Mouse (Mus musculus): ENCODE results near the gene Grin2c. TPM values are rescaled to one million over a fixed set of nuclear protein-coding genes. Genes with fewer than 3 reads are reported as not detected.

Gene Grin2c
- polyA plus RNA-seq, 1 experiment from 2014 or later: 1.0 TPM

- no peak overlapping the region for H3K27ac ChIP-seq
- H3K4me2 ChIP-seq (replicated peaks): no peak overlapping the region
- no peaks in the 10 kb centered on the region for H3K9me3 ChIP-seq
- no peaks in the 10 kb centered on the region for H3K27me3 ChIP-seq (replicated peaks)
- no peaks in the 10 kb centered on the region for H3K36me3 ChIP-seq
- no peak overlapping the region for H3K9ac ChIP-seq
- H3K4me1 ChIP-seq: peaks cover 6% of the 10 kb centered on the region
- no peak for ATAC-seq (ENCODE audit: low FRiP score, low read depth)
- 87% methylated on average over 8 of the region's 8 CpGs for whole genome bisulfite sequencing
- no peak overlapping the region for H3K4me3 ChIP-seq
Observed at GRCm38 (mm10) chr11:115282723-115283485, 15.9 kb upstream of the Grin2c start.

- no peaks in the 10 kb centered on the region for H3K36me3 ChIP-seq
- no peak overlapping the region for H3K27ac ChIP-seq
- H3K4me2 ChIP-seq (replicated peaks): no peak overlapping the region
- H3K4me3 ChIP-seq: no peak overlapping the region
- no peaks in the 10 kb centered on the region for H3K9me3 ChIP-seq
- no peaks in the 10 kb centered on the region for H3K27me3 ChIP-seq (replicated peaks)
- peaks cover 10% of the 10 kb centered on the region for H3K4me1 ChIP-seq
- WGBS: 75% methylated on average over 8 of the region's 8 CpGs
- no peak overlapping the region for H3K9ac ChIP-seq
- no peak for ATAC-seq (ENCODE audit: low FRiP score, low read depth)
Observed at GRCm38 (mm10) chr11:115282295-115282694, 15.3 kb upstream of the Grin2c start.

- H3K4me2 ChIP-seq (replicated peaks): no peak overlapping the region
- no peak overlapping the region for H3K27ac ChIP-seq
- H3K27me3 ChIP-seq (replicated peaks): no peaks in the 10 kb centered on the region
- H3K4me3 ChIP-seq: no peak overlapping the region
- no peaks in the 10 kb centered on the region for H3K36me3 ChIP-seq
- H3K9me3 ChIP-seq: no peaks in the 10 kb centered on the region
- H3K4me1 ChIP-seq: peaks cover 22% of the 10 kb centered on the region
- 62% methylated on average over 1 of the region's 1 CpGs for WGBS
- ATAC-seq (ENCODE audit: low FRiP score, low read depth): no peak
- H3K9ac ChIP-seq: no peak overlapping the region
Observed at GRCm38 (mm10) chr11:115279726-115280125, 12.7 kb upstream of the Grin2c start.

GRCm38 (mm10) chr11:115278176-115278575 lies 11.1 kb upstream of the Grin2c start:
- Histone ChIP-seq H3K36me3 (no peaks in the 10 kb centered on the region), H3K4me1 (peaks cover 22% of the 10 kb centered on the region), H3K9ac (no peak overlapping the region), H3K27ac (no peak overlapping the region), H3K9me3 (no peaks in the 10 kb centered on the region), H3K4me3 (no peak overlapping the region), H3K4me2 (replicated peaks) (peak overlapping the region; percentile 70), H3K27me3 (replicated peaks) (no peaks in the 10 kb centered on the region)
- no peak for ATAC-seq (ENCODE audit: low FRiP score, low read depth)
- 79% methylated on average over 6 of the region's 6 CpGs for WGBS

- H3K9me3 ChIP-seq: no peaks in the 10 kb centered on the region
- H3K36me3 ChIP-seq: no peaks in the 10 kb centered on the region
- H3K27ac ChIP-seq: no peak overlapping the region
- 24% methylated on average over 7 of the region's 7 CpGs for WGBS
- H3K4me3 ChIP-seq: peak overlapping the region; percentile 55
- no peak for ATAC-seq (ENCODE audit: low FRiP score, low read depth)
- peaks cover 22% of the 10 kb centered on the region for H3K4me1 ChIP-seq
- peak overlapping the region; percentile 70 for H3K4me2 ChIP-seq (replicated peaks)
- no peaks in the 10 kb centered on the region for H3K27me3 ChIP-seq (replicated peaks)
- peak overlapping the region; percentile 45 for H3K9ac ChIP-seq
Observed at GRCm38 (mm10) chr11:115277604-115277975, 10.5 kb upstream of the Grin2c start.

- ATAC-seq (ENCODE audit: low FRiP score, low read depth): peak; percentile 96
- WGBS: under 1% methylated on average over 42 of the region's 42 CpGs
- Histone ChIP-seq H3K9ac (peak within 1 kb of the TSS; percentile 80), H3K36me3 (peaks cover under 1% of the 10 kb centered on the region; the same call in 1 of the 2 replicates), H3K27ac (peak within 1 kb of the TSS; percentile 60; the same call in 1 of the 2 replicates), H3K4me2 (replicated peaks) (peak within 1 kb of the TSS; percentile 85), H3K4me1 (peaks cover 22% of the 10 kb centered on the region), H3K9me3 (no peaks in the 10 kb centered on the region), H3K27me3 (replicated peaks) (no peaks in the 10 kb centered on the region), H3K4me3 (peak within 1 kb of the TSS; percentile 62)
Observed at GRCm38 (mm10) chr11:115276780-115277603, 9.9 kb upstream of the Grin2c start, which contains the start of gene Fdxr. Gene Fdxr (minus strand): TSS chr11:115277050.

- H3K9me3 ChIP-seq: no peaks in the 10 kb centered on the region
- WGBS: 58% methylated on average over 3 of the region's 3 CpGs
- no peaks in the 10 kb centered on the region for H3K27me3 ChIP-seq (replicated peaks)
- H3K27ac ChIP-seq: 0 out of 2 replicates have a peak overlapping the region, but pooled peaks have one; percentile 60
- peaks cover 22% of the 10 kb centered on the region for H3K4me1 ChIP-seq
- H3K4me2 ChIP-seq (replicated peaks): peak overlapping the region; percentile 85
- peak overlapping the region; percentile 62 for H3K4me3 ChIP-seq
- ATAC-seq (ENCODE audit: low FRiP score, low read depth): no peak
- H3K36me3 ChIP-seq: peaks cover 4% of the 10 kb centered on the region; the same call in 1 of the 2 replicates
- H3K9ac ChIP-seq: peak overlapping the region; percentile 80
Observed at GRCm38 (mm10) chr11:115275954-115276353, 8.9 kb upstream of the Grin2c start.

GRCm38 (mm10) chr11:115275509-115275908 lies 8.5 kb upstream of the Grin2c start:
- no peak overlapping the region for H3K4me3 ChIP-seq
- ATAC-seq (ENCODE audit: low FRiP score, low read depth): no peak
- H3K9ac ChIP-seq: no peak overlapping the region
- WGBS: 88% methylated on average over 6 of the region's 6 CpGs
- H3K27me3 ChIP-seq (replicated peaks): no peaks in the 10 kb centered on the region
- peaks cover 22% of the 10 kb centered on the region for H3K4me1 ChIP-seq
- H3K9me3 ChIP-seq: no peaks in the 10 kb centered on the region
- peak overlapping the region; percentile 85 for H3K4me2 ChIP-seq (replicated peaks)
- no peak overlapping the region for H3K27ac ChIP-seq
- peaks cover 4% of the 10 kb centered on the region; the same call in 1 of the 2 replicates for H3K36me3 ChIP-seq

- ATAC-seq (ENCODE audit: low FRiP score, low read depth): no peak
- no peaks in the 10 kb centered on the region for H3K9me3 ChIP-seq
- peak overlapping the region; percentile 12; the same call in 1 of the 2 replicates for H3K4me2 ChIP-seq (replicated peaks)
- no peak overlapping the region for H3K27ac ChIP-seq
- H3K27me3 ChIP-seq (replicated peaks): no peaks in the 10 kb centered on the region
- 81% methylated on average over 6 of the region's 6 CpGs for WGBS
- H3K9ac ChIP-seq: no peak overlapping the region
- H3K36me3 ChIP-seq: peaks cover 4% of the 10 kb centered on the region; the same call in 1 of the 2 replicates
- H3K4me3 ChIP-seq: no peak overlapping the region
- peaks cover 22% of the 10 kb centered on the region for H3K4me1 ChIP-seq
Observed at GRCm38 (mm10) chr11:115274771-115275170, 7.7 kb upstream of the Grin2c start.

- H3K36me3 ChIP-seq: peaks cover 9% of the 10 kb centered on the region; the same call in 1 of the 2 replicates
- H3K27ac ChIP-seq: no peak overlapping the region
- 86% methylated on average over 7 of the region's 7 CpGs for WGBS
- H3K27me3 ChIP-seq (replicated peaks): peaks cover 4% of the 10 kb centered on the region
- H3K4me2 ChIP-seq (replicated peaks): no peak overlapping the region
- no peaks in the 10 kb centered on the region for H3K9me3 ChIP-seq
- no peak for ATAC-seq (ENCODE audit: low FRiP score, low read depth)
- H3K9ac ChIP-seq: no peak overlapping the region
- no peak overlapping the region for H3K4me3 ChIP-seq
- peaks cover 22% of the 10 kb centered on the region for H3K4me1 ChIP-seq
Observed at GRCm38 (mm10) chr11:115274178-115274577, 7.1 kb upstream of the Grin2c start.

GRCm38 (mm10) chr11:115273735-115274134 lies 6.7 kb upstream of the Grin2c start:
- Histone ChIP-seq H3K4me1 (peaks cover 22% of the 10 kb centered on the region), H3K27ac (no peak overlapping the region), H3K4me3 (no peak overlapping the region), H3K9ac (no peak overlapping the region), H3K27me3 (replicated peaks) (peaks cover 9% of the 10 kb centered on the region), H3K4me2 (replicated peaks) (no peak overlapping the region), H3K36me3 (peaks cover 13% of the 10 kb centered on the region; the same call in 1 of the 2 replicates), H3K9me3 (no peaks in the 10 kb centered on the region)
- no peak for ATAC-seq (ENCODE audit: low FRiP score, low read depth)
- 74% methylated on average over 7 of the region's 7 CpGs for WGBS

GRCm38 (mm10) chr11:115272894-115273498 lies 6.0 kb upstream of the Grin2c start:
- Histone ChIP-seq H3K27ac (no peak overlapping the region), H3K4me2 (replicated peaks) (no peak overlapping the region), H3K9ac (no peak overlapping the region), H3K4me3 (no peak overlapping the region), H3K4me1 (peaks cover 20% of the 10 kb centered on the region), H3K9me3 (no peaks in the 10 kb centered on the region), H3K36me3 (peaks cover 21% of the 10 kb centered on the region; the same call in 1 of the 2 replicates), H3K27me3 (replicated peaks) (peaks cover 16% of the 10 kb centered on the region)
- ATAC-seq (ENCODE audit: low FRiP score, low read depth): no peak
- 78% methylated on average over 10 of the region's 10 CpGs for WGBS
